Mouse (Mus musculus): ENCODE measurements around the gene Jmjd1c.

- no peak for TF ChIP-seq HCFC1 (IDR thresholded peaks at IDR 0.05; ENCODE audit: borderline replicate concordance, insufficient read depth, low read length)
- no peak for TF ChIP-seq ZC3H11A (IDR thresholded peaks at IDR 0.05; ENCODE audit: borderline replicate concordance, low read depth, low read length)
- TF ChIP-seq CHD2 (IDR thresholded peaks at IDR 0.05; ENCODE audit: low read depth, low read length): no peak
Measured at GRCm38 (mm10) chr10:67119291-67119690, 23.4 kb downstream of the Jmjd1c start.
